Mouse (Mus musculus) urinary bladder, postnatal 36 days (tissue): ENCODE results near the gene Neil1.

ENCODE experiments used
- DNase-seq, 2 experiments: peaks; one replicate each; pipeline ENCODE4 v3.0.0; 2022; ENCODE audit warnings: low spot score in 2 of 2, mixed read lengths in 1 of 2

Gene Neil1

DNA sequence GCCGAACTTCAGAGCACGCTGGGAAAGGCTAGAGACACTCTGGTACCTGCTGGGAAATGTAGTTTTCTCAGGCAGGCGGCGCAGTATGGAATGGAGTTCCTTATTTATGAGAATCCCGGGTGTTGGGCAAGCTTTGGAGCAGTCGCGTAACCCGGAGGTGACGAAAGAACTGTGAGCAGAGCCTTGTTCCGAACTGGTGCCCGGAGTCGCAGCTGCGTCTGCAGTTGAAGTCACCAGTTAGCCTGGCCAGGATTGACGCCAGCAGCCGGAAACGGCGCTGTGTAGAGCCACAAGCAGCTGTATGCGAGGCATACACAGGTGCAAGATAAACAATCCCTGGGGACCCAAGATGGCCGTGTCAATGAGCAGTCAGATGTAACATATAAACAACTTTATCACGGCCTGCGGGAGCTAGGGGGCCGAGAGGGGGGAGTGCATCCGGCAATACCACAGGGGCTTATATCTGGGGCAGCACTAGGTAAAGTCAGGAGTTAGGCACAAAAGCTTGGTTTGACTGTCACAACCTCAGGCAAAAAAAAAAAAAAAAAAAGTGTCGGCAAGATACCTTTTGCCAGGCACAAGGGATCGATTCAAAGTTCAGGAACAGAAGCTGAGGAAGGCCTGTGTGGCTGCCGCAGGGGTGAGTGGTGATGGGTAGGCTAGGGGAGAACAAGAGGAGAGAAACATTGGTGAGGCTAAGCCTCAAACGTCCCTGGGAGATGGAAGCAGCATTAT, at the start of gene Neil1:
Gene Neil1, minus strand, starts transcription at position 162 of the 735 bp plus-strand sequence.
- DNase-seq = peak; percentile 80 to 89

DNA sequence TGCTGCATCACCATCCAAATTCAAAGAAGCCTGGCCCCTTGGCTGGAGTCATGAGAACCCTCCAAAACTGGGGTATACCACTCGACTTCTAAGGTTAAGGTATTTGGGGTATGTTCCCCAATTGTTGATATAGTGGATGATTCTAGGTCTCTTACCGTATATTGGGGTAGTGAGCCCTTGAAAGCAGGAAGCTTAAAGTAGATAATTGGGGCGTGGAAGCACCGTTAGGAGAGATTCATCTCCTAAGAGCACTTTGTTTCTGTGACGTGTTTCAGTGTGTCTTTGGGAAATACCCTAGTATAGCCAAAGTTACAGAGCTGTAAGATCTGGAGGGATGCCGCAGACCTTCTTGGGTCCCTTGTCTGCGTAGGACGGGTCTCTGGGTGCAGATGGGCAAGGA, 49.3 kb upstream of the Neil1 start:
- DNase-seq = no peak

DNA sequence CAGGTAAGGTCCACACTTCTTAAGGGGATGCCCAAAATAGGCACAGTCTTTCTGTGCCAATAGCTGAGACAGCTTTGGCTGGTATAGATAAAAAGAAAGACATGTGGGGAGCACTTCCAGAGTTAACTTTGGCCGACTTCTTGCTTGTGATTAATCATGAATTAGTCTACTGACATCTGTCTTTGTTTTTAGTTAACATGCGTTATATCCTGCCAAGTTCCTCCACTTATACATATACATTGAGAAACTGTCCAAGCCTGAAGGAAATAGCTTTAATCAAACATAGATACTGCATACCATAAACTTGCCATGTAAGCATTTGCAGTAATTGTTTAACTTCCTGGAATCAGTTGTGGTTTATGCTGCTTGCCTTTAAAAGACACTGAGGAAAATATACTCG, 48.6 kb upstream of the Neil1 start:
- DNase-seq = no peak

DNA sequence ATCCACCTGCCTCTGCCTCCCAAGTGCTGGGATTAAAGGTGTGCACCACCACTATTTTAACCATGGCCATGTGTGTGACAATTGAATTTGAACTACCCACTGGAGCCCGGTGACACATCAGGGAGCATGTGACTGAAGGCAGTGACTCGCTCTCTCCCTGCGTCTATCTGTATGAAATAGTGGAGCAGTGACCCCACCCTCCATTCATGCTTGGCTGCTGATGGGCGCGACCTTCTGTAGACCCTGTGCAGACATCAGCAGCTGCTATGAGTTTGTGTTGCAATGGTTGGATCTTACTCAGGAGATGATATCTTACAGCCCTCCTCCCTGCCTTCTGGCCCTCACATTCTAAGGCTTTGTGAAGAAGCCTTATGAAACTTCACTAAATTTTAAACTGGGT, 20.3 kb upstream of the Neil1 start:
- no peak for DNase-seq

DNA sequence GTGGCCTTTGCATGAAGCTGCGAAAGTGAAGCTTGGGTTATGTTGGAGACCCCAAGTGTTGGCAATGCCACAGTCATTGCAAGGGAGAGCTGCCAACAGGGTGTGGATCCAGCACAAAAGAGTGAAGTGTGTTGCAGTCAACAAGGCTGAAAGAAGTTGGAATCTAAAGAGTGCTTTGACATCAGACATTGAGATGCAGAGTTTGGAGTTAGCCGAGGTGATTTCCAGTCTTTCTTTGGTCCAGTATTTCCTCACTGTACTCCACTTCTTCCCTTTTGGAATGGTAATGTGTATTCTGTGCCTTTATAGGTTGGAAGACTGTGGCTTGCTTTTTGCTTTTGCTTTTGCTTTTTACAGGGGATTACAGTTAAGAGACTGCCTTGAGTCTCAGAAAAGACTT, 18.1 kb upstream of the Neil1 start:
- no peak for DNase-seq

DNA sequence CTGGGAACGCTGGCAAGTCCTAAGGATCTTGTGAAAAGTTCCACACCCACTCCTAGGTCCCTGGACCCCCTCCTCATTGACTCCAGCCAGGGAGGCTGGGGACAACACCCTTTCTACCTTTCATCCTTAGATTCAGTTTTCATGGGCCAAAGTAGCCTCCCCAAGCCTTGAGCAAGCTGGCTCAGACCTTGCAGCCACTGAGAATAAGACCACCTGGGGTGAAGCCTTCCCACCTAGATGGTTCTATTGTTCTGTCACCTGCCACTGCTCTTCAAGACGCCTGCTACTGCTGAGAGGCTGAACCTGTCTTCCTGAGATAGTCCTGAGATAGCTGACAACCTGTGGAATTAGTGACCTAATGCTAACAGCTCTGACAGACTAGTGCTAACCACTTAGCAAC, 15.0 kb upstream of the Neil1 start:
- DNase-seq = no peak

DNA sequence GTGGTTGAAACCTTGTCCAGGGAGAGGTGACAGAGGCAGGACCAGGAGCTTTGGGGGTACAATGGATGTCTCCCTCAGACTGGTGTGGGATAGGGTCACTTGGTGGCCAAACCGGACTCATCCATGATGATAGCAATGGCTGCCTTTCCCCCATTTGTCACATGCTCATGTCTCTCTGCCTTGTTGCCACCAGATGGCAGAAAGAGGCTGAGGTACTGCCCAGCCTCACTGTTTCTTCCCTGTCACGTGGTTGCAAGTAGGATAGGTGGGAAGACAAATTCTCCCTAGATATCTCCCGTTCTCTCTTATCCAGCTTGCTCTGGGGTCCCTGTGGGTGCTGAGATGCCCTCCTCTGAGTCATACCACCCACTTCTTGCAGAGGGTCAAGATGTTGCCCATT, 14.4 kb upstream of the Neil1 start:
- DNase-seq = no peak

DNA sequence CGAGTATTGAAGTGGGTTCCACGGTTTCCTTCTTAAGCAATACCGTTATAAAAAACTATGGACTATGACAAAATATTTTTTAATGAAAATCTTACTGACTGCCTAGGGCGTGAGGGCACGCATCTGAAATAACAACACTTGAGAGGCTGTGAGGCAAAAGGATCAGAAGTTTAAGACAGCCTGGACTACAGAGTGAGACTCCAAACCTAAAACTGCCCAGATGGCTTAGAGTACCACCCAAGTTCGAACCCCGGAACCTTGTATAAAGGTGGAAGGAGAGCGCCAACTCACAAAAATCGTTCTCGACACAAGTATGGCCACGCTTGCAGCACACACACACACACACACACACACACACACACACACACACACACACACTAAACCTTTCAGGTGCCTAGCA, 10.4 kb upstream of the Neil1 start:
- DNase-seq = no peak

DNA sequence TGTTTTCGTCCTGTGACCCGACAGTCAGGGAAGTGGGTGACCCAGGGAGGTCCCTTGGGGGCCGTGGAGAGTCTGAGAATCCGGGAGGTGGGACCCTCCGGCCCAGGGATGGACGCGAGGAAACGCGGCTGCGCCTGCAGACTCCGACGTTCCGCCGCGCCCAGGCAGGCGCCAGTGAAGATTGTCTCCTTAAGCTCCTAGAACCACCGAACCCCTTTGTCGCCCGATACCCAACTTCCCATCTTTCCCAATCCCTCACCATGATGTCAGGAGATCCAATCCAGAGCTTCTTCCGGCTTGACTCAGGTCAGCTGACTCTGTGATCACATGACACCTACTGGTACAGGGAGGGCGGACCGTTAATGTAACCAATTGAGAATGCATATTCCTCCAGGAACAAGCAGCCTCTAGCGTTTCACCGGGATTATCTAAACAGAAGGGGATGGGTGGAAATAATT, 9.9 kb upstream of the Neil1 start, which contains the start of gene Commd4:
Gene Commd4, minus strand, starts transcription at position 319 of the 458 bp plus-strand sequence.
- peak; percentile 78 to 91 for DNase-seq

DNA sequence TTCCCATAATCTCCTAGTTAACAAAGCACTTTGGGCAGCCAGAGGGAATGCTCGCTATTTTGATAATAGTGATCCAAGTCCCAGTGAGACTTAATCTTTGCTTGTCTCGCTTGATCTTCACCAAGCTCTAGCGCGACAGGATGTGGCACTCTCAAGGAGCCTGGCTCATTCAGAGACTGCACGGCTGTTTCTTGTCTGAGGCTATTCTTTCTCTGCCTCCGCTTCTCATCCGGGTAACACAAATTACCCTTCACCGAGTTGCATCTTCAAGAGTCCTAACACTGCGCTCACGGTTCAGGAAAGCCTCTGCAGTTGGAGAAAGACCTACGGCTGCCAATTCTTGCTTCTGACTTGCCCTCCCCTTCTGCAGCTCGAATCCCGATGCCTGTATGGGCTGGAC, 9.4 kb upstream of the Neil1 start:
- DNase-seq = no peak

DNA sequence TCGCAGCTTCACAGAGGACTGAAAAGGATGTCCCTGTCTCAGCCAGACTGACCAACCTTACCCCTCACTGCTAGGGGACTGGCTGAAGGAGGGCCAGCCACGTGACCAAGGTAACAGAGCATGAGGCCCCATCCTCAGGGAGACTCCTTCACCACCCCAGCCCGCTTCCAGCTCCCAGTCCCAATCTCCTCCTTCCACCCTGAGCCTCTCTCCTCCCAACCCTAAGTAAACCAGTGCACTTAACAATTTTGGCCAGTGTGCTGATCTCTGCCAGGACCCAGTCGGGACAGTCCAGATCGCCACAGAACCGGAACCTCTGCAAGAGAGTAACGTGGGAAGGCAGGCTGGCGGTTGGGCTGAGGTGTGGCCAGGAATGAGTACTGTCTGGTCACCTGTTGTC, 8.7 kb upstream of the Neil1 start:
- DNase-seq = no peak

DNA sequence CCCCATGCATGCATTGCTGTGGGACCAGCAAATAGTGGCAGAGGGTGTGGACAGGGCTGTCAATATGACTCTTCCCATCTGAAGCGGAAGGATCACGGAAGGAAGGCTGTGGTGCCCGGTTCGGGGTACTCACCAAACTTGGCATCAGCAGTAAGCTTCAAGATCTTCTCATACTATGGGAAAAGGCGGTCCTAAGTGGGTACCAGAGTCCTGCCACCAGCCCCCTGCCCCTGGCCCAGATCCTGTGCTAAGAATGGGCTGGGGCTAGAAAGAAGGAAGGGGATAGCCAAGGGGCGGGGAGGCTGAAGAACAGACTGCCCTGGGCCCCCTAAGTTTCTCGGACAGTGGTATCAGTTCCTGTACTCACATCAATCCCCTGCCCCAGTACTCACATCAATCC, 8.3 kb upstream of the Neil1 start:
- DNase-seq = no peak

DNA sequence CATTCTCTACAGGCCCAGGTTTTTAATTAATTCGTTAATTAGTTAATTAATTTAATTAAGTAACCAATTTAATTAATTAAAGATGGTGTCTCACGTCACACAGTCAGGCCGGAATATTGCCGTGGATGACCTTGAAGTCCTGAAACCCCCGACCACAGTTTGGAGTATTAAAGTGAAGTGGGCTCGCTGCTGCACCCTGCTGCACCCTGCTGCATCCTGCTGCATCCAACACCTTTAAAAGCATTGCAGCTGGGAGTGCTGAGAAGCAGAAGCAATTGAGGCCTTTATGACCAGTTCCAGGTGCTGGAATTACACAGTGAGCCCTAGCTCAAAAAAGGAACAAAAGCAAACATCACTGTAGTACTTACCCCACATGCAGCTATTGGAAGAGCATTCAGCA, 4.2 kb upstream of the Neil1 start:
- no peak for DNase-seq

DNA sequence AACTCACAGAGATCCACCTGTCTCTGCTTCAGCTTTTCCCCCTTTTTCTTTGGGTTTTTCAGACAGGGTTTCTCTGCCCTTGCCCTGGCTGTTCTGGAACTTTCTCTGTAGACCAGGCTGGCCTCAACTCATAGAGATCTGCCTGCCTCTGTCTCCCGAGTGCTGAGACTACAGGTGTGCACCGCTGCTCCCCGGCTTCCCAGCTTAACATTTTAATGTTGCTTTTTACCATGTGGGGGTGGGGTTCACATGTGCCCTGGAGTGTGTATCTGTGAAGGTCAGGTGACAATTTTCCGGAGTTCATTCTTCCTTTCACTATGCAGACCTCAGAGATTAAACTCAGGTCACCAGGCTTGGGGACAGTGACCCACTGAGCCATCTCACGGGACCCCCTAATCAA, 2.1 kb upstream of the Neil1 start:
- no peak for DNase-seq

DNA sequence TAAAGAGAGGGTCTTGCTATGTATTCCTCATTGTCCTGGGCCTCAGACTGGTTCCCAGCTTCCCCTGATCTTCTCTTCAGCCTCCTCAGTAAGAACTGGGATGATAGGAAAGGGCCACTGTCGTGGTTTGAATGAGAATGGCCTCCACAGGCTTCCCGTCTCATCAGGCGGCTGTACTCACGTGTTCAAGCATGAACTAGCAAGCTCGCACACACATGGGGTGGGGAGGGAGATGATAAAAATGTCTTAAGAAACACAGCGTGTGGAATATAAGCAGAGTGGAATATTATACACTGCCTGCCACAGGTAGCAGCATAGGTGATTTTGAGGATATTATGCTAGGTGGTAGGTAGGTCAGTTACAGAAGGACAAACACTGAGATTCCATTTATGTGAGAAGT, 916 bp upstream of the Neil1 start:
- DNase-seq = no peak

DNA sequence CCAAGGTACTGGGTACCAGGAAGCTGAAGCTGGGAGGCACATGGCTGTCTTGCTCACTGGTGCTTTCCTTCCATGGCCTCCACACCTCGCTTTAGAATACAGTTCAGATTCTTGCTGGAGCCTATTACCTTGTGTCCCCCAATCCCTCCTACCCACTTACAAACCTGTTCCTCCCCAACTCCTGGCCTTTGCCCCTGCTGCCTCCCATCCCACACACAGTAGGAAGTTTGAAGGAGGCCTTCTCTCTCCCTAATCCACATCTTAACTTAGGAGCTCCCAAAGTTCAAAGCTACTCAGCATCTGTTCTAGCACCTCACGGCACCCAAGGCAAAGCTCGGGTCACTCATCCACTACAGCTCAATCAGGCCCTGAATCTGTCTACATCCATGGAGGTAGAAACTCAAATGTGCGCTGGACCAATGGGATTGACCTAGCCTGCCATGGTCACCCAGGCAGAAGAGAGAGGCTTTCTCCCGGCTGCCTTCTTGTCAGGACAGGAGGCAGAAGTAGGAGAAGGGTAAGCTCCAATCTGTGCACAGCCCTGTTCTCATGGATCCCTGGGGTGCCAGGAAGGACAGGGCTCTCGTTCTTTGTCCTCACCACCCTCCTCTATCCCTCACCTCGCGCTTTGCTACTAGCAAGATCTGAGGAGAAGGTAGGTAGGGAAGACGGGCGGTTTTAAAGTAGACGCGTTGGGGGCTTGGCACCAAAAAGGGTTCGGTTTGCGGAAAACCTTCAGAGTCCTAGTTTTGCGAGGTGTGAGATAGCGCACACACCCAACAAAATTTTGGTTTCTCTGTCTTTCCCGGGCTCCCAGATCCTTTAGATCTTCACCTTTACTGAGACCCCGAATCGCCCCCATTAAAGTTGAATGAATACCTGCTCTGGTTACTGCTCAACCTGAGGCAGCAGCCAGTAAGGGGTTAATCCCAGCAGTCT, 631 bp downstream of the Neil1 start:
- DNase-seq = no peak

DNA sequence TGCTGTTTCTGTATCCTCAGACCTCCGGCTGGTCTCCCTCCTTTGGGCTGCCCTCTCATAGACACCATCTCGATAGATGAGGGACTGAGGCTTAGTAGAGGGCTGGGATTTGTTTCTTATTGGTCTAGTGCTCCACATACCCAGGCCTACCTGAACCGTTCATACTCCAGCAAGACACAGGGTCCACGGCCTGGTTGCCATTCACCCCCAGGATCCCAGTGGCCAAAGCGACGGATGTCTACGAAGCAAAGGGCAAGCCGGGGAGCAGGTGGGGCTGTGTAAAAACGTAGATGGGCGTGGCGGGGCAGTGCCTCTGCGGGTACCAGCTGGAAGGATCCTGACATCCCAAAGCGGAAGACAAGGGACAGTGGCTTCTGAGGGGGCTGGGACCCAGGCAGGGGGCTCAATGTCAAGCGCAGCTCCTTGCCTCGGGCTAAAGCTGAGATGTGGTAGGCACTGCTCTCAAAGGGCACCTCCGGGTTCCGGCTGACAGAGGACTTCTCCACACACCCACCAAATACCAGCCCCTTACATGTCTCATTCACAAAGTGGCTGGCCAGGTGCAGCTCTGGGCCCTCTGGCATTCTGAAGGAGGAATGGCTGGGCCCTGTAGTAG, 1.5 kb downstream of the Neil1 start:
- DNase-seq = no peak

DNA sequence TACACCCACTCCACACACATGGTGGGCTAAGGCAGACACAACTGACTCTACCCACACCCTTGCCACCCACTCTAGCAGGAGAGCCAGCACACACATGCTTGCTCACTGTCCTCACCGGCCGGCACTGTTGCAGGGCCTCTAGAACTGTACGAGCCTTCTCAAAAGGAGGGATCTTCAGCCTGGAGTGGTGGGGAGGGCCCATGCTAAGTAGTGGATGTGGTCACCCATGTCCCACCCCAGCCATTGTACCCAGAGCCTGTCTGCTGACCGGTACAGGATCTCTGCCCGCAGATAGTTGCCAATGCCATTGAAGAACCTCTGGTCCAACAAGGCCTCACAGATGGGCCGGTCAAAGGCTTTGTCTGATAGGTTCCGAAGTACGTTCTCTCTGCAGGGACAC, 3.3 kb downstream of the Neil1 start:
- DNase-seq = no peak

DNA sequence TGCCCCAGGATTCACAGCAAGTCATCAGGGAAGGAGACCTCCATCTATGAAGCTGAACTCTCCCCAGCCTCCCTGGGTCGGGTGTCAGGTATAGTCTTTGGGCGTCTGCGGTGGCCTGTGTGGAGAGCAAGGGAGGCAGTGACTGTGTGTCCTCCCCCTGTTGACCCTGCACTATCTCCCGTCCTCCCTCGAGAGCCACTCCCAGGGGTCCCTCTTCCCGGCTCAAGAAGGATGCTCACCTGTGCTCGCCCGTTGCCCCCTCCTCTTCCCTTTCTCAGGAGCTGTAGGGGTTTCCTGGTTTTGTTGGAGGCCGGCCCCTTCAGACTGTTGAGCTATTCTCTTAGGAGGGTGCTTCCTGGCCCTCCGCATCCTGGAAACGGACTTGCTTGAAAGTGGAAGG, 4.9 kb downstream of the Neil1 start:
- DNase-seq = no peak

DNA sequence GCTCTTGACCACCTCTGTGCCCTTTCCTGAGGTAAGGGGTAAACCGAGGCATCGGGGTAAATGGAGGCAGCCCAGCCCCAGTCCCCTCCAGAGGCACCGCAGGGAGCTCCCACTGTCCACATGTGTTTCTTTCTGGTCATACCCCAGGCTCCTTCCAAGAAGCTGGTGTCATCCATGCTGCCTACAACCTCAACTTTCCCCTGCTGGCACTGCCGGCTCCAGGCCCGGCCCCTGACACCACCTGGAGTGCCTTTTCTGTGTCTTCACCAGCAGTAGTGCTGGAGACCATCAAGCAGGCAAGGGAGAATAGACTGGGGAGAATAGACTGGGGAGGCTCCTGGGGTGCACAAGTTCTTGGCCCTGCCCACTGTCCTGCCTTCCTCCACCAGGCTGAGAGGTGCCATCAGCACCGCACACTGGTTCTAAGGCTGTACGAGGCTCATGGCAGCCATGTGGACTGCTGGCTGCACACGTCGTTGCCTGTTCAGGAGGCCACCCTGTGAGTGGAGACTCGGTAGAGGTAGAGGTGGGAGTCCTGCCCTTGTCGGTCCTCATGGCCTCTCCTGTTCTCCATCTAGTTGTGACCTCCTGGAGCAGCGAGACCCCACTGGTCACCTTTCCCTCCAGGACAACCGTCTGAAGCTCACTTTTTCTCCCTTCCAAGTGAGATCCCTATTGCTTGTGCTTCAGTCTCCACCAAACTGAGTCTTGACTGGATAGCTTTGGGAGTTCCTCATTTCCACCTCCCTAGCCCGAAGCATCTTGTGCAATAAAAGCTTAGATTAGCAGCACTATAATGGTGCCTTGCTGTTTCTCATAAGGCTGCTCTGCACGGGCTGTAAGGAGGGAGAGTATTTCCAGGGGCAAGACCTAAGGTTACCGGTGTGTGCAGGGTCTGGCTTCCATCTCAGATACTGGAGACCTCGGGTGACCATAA, 6.4 kb downstream of the Neil1 start:
- no peak for DNase-seq

DNA sequence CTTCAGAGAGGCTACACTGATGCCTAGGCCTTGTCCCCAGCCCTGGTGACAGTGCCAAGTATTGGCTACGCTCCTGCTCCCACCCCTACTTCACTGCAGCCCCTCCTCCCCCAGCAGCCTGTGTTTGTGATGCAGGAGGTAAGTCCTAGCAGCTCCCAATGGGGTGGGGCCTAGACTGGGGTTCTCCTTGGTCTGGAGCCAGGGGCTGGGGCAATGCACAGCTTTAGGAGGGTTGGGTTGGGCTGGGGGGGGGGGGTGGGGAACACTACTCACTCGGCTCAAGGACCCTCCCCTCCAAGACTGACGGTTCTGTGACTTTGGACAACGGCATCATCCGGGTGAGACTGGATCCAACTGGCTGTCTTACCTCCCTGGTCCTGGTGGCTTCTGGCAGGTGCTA, 8.5 kb downstream of the Neil1 start:
- no peak for DNase-seq
